Mouse (Mus musculus) mesoderm, embryonic 11.5 days (tissue): ENCODE measurements around the gene Plekha7.
A peak's percentile ranks its signal among the peaks of the same experiment; 100 is the strongest.

Source experiments
- DNase-seq: peaks from one replicate; pipeline ENCODE4 v3.0.0-alpha.2; 2012; ENCODE audit warnings: low read depth, low spot score

Gene Plekha7

GRCm38 (mm10) chr7:116222288-116223009 lies 85.7 kb downstream of the Plekha7 start:
- no peak for DNase-seq

DNA sequence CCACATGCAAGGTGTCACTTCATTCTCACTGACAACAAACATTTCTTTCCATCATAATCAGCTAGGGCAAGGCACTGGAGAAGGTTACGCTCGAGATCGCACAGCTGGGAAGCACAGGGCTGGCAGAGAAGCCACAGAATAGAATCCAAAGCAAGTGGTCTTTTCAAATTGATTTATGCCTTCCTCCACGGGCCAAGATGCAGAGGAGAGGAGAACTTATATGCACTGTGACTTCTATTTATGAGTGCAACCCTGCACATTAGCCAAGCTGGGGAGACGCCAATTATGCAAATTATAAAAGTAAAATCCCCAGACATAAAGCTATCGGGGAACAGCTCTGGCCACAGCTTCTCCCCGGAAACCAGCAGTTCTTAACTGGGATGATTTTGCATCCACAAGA lies 86.3 kb downstream of the Plekha7 start:
- DNase-seq, result peak; percentile 30

DNA sequence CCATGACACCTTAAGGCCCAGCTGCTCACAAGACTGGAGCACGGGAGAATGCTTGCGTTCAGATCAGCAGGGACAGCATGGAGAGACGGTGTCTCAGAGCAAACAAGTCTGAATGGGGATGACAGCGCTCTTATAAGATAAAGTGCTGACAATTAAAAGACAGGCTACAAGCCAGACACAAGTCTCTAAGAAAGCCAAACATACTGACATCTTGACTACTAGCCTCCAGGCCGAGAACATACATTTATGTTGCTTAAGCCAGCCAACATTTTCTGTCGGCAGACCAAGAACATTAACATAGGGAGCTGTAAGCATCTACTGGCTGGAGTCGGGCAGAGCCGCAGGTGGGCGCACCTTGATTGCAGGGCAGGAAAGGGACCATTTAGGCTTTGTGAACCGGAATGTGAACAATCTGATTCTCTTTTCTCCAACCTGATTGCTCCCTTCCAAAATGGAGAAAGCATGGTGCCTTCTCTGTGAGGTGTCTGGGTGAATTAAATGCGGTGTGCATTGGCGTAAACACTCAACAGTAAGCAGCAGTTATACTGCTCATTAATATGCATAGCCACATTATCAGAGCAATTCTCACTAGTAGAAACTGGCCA lies 88.0 kb downstream of the Plekha7 start:
- no peak for DNase-seq

DNA sequence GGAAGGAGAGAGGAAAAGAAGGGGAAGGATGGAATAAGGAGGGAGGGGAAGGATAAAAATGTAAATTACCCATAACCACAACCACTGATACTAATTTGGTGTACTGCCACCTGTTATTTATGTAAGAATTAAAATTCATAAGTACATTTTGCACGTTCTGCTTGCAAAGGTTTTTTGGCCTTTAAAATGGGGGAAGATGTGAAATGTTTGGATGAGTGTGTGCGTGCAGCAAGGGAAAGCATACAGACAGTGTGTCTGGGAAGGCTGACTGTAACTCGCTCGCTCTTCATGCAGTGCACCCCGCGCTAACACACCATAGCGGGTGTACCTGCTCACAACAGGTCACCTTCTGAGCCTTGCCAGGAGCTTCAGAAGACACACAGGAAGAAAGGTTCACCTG lies 90.4 kb downstream of the Plekha7 start:
- no peak for DNase-seq

- DNase-seq, result no peak
These were observed 96.3 kb downstream of the Plekha7 start for GRCm38 (mm10) chr7:116211904-116212303.

DNA sequence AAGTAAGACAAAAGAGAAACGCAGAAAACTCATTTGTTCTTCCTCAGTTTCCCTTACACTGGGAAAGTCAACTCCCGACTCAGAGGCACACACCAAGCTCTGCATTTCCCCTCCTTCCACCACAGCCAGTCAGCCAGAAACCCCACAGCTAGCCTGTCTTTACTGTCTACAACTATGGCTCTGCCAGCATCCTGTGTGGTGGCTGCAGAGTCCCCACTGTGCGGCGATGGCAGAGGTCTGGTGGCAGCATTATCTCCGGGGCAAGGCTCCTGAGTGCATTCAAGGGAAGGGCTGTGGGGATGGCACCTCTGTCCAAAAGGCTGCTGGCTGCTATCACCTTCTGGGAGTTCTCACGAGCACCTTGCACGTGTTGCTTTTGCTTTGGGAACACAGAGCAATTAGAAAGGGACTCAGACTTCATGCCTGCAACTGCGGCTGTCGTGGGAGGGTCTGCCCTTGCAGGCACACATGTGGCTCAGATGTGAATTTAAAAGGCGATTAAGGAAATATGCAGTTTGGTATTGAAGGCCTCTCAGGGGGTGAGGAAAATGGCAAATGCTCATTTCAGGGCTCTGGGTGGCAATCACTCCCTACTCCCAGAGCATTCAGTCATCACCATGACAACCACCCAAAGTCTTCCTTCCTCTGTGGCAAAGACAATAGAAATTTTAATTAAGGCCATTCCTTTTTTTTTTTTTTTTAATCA lies 98.1 kb downstream of the Plekha7 start:
- no peak for DNase-seq

- no peak for DNase-seq
These were observed 99.3 kb downstream of the Plekha7 start for GRCm38 (mm10) chr7:116208880-116209279.

- DNase-seq, result no peak
These were observed 101.2 kb downstream of the Plekha7 start for GRCm38 (mm10) chr7:116206806-116207571.

GRCm38 (mm10) chr7:116205451-116205850 lies 102.7 kb downstream of the Plekha7 start:
- DNase-seq, result no peak

- no peak for DNase-seq
These were observed 106.0 kb downstream of the Plekha7 start for GRCm38 (mm10) chr7:116202033-116202681.

- no peak for DNase-seq
These were observed 107.2 kb downstream of the Plekha7 start for GRCm38 (mm10) chr7:116200951-116201351.

- no peak for DNase-seq
These were observed 107.6 kb downstream of the Plekha7 start for GRCm38 (mm10) chr7:116200544-116200943.

DNA sequence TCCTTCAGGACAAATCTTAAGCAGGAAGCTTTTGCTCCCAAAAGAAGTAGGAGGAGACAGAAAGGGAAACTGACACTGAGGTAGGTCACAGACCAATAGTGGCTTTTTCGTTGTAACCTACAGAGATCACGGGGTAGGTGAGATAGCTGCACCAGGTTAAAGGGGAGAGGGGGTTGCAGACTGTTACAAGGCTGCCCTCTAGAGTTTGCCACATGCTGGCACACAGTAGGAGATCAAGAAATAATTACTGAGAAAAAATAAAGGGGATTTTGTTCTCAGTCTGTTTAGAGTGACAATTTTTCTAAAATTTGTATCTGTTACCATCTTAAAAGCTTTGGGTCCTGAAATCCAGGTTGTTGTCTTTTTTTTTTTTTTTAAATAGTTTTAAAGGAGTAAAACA lies 109.3 kb downstream of the Plekha7 start:
- no peak for DNase-seq

GRCm38 (mm10) chr7:116198407-116198806 lies 109.8 kb downstream of the Plekha7 start:
- DNase-seq, result no peak

DNA sequence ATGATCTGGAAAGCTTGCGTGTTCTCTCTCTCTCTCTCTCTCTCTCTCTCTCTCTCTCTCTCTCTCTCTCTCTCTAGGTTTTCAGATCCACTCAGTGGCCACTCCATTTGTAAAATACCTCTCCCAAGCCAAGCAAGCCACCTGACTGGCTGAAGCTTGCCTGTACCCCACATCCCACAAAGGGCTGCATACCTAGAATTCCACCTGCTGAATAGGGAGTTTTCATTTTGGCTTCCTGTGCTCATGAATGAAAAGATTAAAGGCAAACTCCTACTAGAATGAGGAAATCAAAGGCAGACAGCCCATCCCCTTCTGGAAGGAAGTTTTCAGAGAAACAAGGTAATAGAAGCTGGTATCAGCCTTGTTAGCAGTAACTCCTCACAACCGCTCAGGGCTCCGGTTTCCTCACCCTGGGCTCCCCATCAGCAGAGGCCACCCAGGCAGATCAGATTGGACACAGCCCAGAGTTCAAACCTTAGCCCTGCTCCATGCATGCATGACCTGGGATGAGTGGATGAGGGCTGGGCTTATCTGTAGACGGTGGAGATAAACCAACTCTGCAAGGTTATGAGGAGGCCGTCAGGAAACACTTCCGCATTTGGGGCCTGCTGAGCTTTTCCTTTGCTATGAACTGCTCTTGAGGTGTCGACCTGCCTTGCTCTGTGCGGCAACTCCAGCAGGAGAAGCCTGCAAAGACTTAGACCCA lies 111.0 kb downstream of the Plekha7 start:
- DNase-seq, result no peak

- no peak for DNase-seq
These were observed 113.2 kb downstream of the Plekha7 start for GRCm38 (mm10) chr7:116194996-116195395.

DNA sequence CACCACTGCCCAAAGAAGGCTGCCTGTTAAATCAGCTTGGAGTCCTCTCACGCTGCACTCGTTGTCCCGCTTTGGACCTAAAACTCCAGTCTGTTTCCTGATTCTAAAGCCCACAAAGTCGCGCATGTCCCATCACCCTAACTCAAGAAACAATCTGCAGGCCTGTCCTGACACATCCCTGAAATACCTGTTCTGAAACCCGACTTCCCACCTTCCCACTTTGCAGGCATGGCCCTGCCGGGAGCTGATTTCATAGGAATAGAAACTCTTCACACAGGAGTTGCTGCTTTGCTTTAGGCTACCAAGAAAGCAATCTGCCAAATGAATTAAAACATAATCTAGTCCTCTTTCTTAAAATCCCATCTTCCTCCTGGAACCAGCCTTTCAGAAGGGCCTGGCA lies 115.2 kb downstream of the Plekha7 start:
- no peak for DNase-seq

- no peak for DNase-seq
These were observed 116.0 kb downstream of the Plekha7 start for GRCm38 (mm10) chr7:116192096-116192595.

- peak; percentile 67 for DNase-seq
These were observed 117.0 kb downstream of the Plekha7 start for GRCm38 (mm10) chr7:116191138-116191537.

GRCm38 (mm10) chr7:116189708-116190107 lies 118.5 kb downstream of the Plekha7 start:
- DNase-seq, result no peak

DNA sequence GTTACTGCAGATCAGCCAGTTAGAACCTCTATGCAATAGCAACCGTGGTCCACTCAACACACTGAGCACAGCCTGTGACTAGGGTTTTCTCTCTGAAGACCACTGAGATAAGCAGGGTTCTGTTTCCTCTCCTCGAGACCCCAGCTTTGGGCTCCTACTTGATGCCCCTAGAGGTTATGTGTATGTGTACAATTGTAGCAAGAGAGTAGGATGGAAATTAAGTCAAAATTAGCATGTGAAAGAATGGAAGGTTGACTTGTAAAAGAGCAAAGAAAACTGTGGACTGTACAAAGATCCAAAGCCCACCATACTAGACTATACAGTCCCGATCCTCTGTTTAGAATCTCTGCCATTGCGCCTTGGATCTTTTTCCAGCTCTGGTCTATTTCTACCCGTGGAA lies 119.8 kb downstream of the Plekha7 start:
- DNase-seq, result no peak
